Mouse (Mus musculus): Measurements from ENCODE around the gene Cacna1c.

DNA sequence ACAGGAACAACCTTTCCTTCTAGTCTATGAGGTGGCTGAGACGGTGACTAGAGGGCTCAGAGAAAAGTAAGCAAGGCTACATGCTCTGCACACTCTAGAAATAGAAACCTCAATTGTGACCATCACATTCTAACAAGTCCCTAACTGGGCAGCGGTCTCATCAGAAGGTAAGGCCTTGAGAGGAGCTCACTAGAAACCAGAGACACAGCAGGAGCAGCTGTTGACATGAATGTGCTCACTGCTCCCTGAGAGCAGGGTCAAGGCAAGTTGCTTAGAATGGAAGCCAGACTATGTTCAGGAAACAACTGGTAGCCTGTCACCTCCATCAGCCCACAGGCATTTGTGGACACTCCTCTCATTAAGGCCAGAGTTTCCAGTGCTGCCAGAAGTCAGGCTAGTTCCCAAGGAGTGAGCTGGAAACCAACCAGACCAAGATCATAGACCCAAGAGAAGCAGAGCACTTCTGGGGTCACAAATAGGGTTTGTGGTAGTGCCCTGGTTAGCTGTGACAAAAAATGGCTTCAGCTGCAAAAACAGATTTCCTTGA lies 196.8 kb downstream of the Cacna1c start:
- TF ChIP-seq CTCF (conservative IDR thresholded peaks at IDR 0.05; ENCODE audit: low read length) (no peak), NANOG (IDR thresholded peaks at IDR 0.05; ENCODE audit: borderline replicate concordance, low read length) (no peak), POU5F1 (IDR thresholded peaks at IDR 0.05; ENCODE audit: borderline replicate concordance, low read length) (no peak)
